Mouse (Mus musculus): ENCODE results near the gene Mmp10. TPM values are rescaled to one million over a fixed set of nuclear protein-coding genes. Genes with fewer than 3 reads are reported as not detected.

Mmp10 gene
- polyA plus RNA-seq, 1 experiment from 2014 or later, result not detected

DNA sequence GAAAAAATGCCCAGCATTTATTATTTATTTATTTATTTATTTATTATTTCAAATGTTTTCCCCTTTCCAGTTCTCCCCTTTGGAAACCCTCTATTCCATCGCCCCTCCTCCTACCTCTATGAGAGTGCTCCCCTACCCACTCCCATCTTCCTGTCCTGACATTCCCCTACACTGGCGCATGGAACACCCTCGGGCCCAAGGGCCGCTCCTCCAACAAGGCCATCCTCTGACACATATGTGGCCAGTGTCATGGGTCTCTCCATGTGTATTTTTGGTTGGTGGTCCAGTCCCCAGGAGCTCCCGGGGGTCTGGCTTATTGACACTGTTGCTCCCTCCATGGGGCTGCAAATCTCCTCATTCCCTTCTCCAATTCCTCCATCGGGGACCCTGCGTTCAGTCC lies 43.8 kb downstream of the Mmp10 start:
- H3K9me3 ChIP-seq, result no peaks in the 10 kb centered on the region
- no peaks in the 10 kb centered on the region for H3K4me1 ChIP-seq
- H3K4me2 ChIP-seq (replicated peaks), result no peak overlapping the region
- no peak overlapping the region for H3K9ac ChIP-seq
- ATAC-seq (ENCODE audit: low FRiP score, low read depth), result no peak
- 83% methylated on average over 7 of the region's 7 CpGs for WGBS
- no peak overlapping the region for H3K4me3 ChIP-seq
- H3K36me3 ChIP-seq, result no peaks in the 10 kb centered on the region
- no peak overlapping the region for H3K27ac ChIP-seq
- H3K27me3 ChIP-seq (replicated peaks), result no peaks in the 10 kb centered on the region

DNA sequence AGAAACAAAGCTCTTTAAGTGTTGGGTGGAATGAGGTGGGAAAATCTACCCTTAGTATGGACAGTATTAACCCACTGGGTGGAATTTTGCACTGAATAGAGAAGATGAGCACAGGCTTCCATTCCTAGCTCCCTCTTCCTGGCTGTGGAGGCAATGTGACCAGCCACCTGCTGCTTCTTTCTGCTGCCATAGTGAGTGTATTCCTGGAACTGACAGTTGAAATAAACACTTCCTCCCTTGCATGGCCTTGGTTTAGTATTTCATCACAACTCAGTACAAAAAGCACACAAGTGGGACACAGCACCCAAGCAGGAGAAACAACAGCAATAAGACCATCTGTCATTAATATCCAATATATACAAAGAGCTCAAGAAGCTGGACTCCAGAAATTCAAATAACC lies 49.8 kb downstream of the Mmp10 start:
- Histone ChIP-seq H3K27ac (no peak overlapping the region), H3K9me3 (no peaks in the 10 kb centered on the region), H3K4me1 (no peaks in the 10 kb centered on the region), H3K36me3 (no peaks in the 10 kb centered on the region), H3K4me2 (replicated peaks) (no peak overlapping the region), H3K27me3 (replicated peaks) (no peaks in the 10 kb centered on the region), H3K9ac (no peak overlapping the region), H3K4me3 (no peak overlapping the region)
- ATAC-seq (ENCODE audit: low FRiP score, low read depth), result no peak

DNA sequence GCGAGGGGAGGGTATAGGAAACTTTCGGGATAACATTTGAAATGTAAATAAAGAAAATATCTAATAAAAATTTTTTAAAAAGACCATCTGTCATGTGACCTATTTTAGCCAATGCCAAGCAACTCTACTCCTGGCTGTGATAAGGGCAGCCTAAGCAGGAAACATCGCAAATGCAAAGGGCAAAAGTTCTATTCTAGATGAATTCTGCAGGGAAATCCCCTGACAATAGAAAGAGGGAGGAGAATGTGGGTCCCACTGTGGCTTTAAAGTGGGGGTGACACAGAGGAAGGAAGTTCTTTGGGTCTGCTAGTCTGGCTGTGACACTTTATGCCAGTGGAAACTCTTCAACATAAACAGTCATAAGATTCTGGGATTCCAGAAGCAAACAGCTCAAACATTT lies 51.4 kb downstream of the Mmp10 start:
- Histone ChIP-seq H3K9ac (no peak overlapping the region), H3K4me2 (replicated peaks) (no peak overlapping the region), H3K4me1 (no peaks in the 10 kb centered on the region), H3K4me3 (no peak overlapping the region), H3K27me3 (replicated peaks) (no peaks in the 10 kb centered on the region), H3K9me3 (no peaks in the 10 kb centered on the region), H3K27ac (no peak overlapping the region), H3K36me3 (no peaks in the 10 kb centered on the region)
- ATAC-seq (ENCODE audit: low FRiP score, low read depth), result no peak
- WGBS, result 84% methylated on average over 3 of the region's 3 CpGs

DNA sequence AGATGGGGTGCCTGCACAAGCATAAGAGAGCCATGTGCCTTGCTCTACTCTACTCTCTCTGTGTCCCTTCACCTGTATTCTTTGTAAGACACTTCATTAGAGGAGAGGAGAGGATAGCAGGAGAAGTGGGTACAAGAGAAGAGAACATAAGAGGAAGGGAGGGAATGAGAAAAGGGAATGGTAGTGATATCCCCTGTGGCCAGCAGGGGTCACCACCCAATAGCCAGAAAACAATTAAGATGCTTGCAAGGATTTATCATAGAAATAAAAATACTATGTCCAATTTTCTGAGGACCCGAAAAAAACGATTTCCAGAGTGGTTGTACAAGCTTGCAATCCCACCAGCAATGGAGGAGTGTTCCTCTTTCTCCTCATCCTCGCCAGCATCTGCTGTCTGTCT lies 52.2 kb downstream of the Mmp10 start:
- Histone ChIP-seq H3K27ac (no peak overlapping the region), H3K4me1 (no peaks in the 10 kb centered on the region), H3K27me3 (replicated peaks) (no peaks in the 10 kb centered on the region), H3K9ac (no peak overlapping the region), H3K9me3 (no peaks in the 10 kb centered on the region), H3K4me2 (replicated peaks) (no peak overlapping the region), H3K4me3 (no peak overlapping the region), H3K36me3 (no peaks in the 10 kb centered on the region)
- WGBS, result 49% methylated on average over 3 of the region's 3 CpGs
- ATAC-seq (ENCODE audit: low FRiP score, low read depth), result no peak

DNA sequence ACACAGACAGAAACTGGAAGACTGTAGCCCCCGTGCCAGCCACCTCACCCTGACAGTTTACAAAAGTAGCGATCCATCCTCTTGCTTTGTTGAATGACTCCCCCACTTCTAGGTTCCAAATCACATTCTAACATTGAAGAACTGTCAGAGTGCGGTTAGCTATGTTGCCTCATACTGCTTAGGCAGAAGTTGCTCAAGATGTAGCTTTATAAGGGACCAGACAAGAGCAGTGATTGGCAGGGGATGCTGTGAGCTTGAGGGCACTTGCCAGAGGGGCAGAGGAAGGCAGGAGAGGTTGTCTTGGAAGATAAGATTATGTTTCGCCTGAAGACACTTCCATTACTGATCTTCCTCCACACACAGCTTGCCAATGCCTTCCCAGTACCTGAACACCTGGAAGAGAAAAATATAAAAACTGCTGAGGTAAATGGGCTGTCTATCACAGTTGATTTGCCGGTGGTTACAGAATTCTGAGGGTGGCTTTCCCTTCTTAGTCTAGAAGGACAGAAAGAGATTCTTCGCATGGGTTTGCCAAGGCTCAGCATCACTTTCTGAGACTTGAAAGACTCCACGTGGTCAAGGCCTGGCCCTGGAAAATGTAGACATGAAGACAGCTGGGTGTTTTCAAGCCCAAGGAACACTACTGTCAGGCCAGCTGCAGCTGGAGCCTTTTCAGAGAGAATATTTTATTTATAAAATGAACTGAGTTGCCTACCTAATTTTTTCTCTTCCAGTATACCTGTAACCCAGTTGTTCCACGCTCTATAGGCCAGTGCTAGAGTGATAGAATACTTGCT lies 56.3 kb downstream of the Mmp10 start, which contains the start of gene Mmp8:
Mmp8 (plus strand) TSS at position 236 of the 797 bp plus-strand sequence.
- 89% methylated on average over 8 of the region's 8 CpGs for WGBS
- Histone ChIP-seq H3K36me3 (no peaks in the 10 kb centered on the region), H3K27ac (no peak within 1 kb of the TSS), H3K9me3 (no peaks in the 10 kb centered on the region), H3K27me3 (replicated peaks) (no peaks in the 10 kb centered on the region), H3K4me2 (replicated peaks) (no peak within 1 kb of the TSS), H3K4me3 (no peak within 1 kb of the TSS), H3K9ac (no peak within 1 kb of the TSS), H3K4me1 (no peaks in the 10 kb centered on the region)
- ATAC-seq (ENCODE audit: low FRiP score, low read depth), result no peak

Other genes with a start within 250 kb of the Mmp10 start
- gene Mmp13, start 229.8 kb upstream of the Mmp10 start, polyA plus RNA-seq (2016; fragmentation: Nextera tagmentation; extraction: Ambion mirVana), result not detected in 2 replicates
- gene Mmp12, start 158.0 kb upstream of the Mmp10 start, polyA plus RNA-seq (2016; fragmentation: Nextera tagmentation; extraction: Ambion mirVana), result not detected in 2 replicates
- not detected in 2 replicates for gene Mmp1b, start 114.3 kb upstream of the Mmp10 start, polyA plus RNA-seq (2016; fragmentation: Nextera tagmentation; extraction: Ambion mirVana)
- gene Mmp3, start 56.5 kb upstream of the Mmp10 start, polyA plus RNA-seq (2016; fragmentation: Nextera tagmentation; extraction: Ambion mirVana), result not detected in 2 replicates
- 0.20 and 0.23 TPM in 2 replicates for gene Mmp8, start 56.1 kb downstream of the Mmp10 start, polyA plus RNA-seq (2016; fragmentation: Nextera tagmentation; extraction: Ambion mirVana)
- gene Mmp27, start 69.0 kb downstream of the Mmp10 start, polyA plus RNA-seq (2016; fragmentation: Nextera tagmentation; extraction: Ambion mirVana), result not detected in 2 replicates
- gene Mmp20, start 125.9 kb downstream of the Mmp10 start, polyA plus RNA-seq (2016; fragmentation: Nextera tagmentation; extraction: Ambion mirVana), result not detected in 2 replicates
- gene Mmp7, start 189.7 kb downstream of the Mmp10 start, polyA plus RNA-seq (2016; fragmentation: Nextera tagmentation; extraction: Ambion mirVana), result not detected in 2 replicates